Mouse (Mus musculus) liver, embryonic 14.5 days (tissue): ENCODE measurements around the gene St8sia1. TPM values are rescaled to one million over a fixed set of nuclear protein-coding genes. Genes with fewer than 3 reads are reported as not detected.

Experiments used
- ATAC-seq: fragments of 200-750 bp; cut with Nextera tagmentation; 2 replicates; pipeline ENCODE4 v1.8.0; 2017; ENCODE audit warnings: moderate number of reproducible peaks, mild to moderate bottlenecking, moderate library complexity; ENCODE audit not compliant: insufficient read depth
- DNase-seq, 3 experiments: peaks; one replicate each; pipeline ENCODE4 v3.0.0-alpha.2; 2012 to 2013; ENCODE audit warnings: low read depth in 3 of 3, low spot score in 3 of 3
- H3K27ac ChIP-seq: fragments of 300-500 bp; sonication (generic); 2 replicates; pipeline ENCODE4 v1.5.1; 2014; ENCODE audit warnings: moderate library complexity, mild to moderate bottlenecking, control low read depth, inconsistent platforms
- H3K27me3 ChIP-seq: fragments of 300-500 bp; sonication (generic); 2 replicates; pipeline ENCODE4 v1.6.1; 2014; ENCODE audit warnings: mild to moderate bottlenecking, low read length, moderate library complexity; ENCODE audit not compliant: control insufficient read depth, insufficient read depth
- H3K36me3 ChIP-seq: fragments of 300-500 bp; sonication (generic); replicated peaks from 2 replicates; pipeline ENCODE4 v1.6.1; 2014; ENCODE audit warnings: low read depth; ENCODE audit not compliant: control insufficient read depth, insufficient read depth
- H3K4me1 ChIP-seq, 2 experiments: fragments of 200-500 bp in 1 of 2; fragments of 300-500 bp in 1 of 2; sonication (generic) in 1 of 2; replicated peaks; 2 replicates each; pipeline ENCODE4 v1.6.1; 2012 to 2014; ENCODE audit warnings: antibody characterized with exemption in 1 of 2, inconsistent platforms in 1 of 2, low read length in 1 of 2; ENCODE audit not compliant: control insufficient read depth in 2 of 2, insufficient read depth in 2 of 2
- H3K4me2 ChIP-seq: fragments of 300-500 bp; sonication (generic); 2 replicates; pipeline ENCODE4 v1.6.1; 2014; ENCODE audit warnings: low read depth, mild to moderate bottlenecking, control low read depth, moderate library complexity
- H3K4me3 ChIP-seq, 2 experiments: fragments of 200-500 bp in 1 of 2; fragments of 300-500 bp in 1 of 2; sonication (generic) in 1 of 2; 2 replicates each; pipeline ENCODE4 v1.5.1; 2012 to 2014; ENCODE audit warnings: low read depth in 2 of 2, low read length in 2 of 2, mild to moderate bottlenecking in 2 of 2, control low read depth in 1 of 2, inconsistent platforms in 1 of 2, moderate library complexity in 1 of 2; ENCODE audit not compliant: insufficient read depth in 1 of 2
- H3K9ac ChIP-seq: fragments of 300-500 bp; sonication (generic); replicated peaks from 2 replicates; pipeline ENCODE4 v1.6.1; 2014; ENCODE audit warnings: mild to moderate bottlenecking, control low read depth, moderate library complexity
- H3K9me3 ChIP-seq: fragments of 300-500 bp; sonication (generic); 2 replicates; pipeline ENCODE4 v1.6.1; 2016; ENCODE audit warnings: low read length, mixed read lengths; ENCODE audit not compliant: control insufficient read depth
- CTCF ChIP-seq: IDR thresholded peaks from 2 replicates; pipeline ENCODE4 v1.5.1; 2016; ENCODE audit warnings: antibody characterized with exemption, low read depth, control low read depth
- EP300 ChIP-seq: IDR thresholded peaks from 2 replicates; pipeline ENCODE4 v1.6.1; 2016; ENCODE audit warnings: antibody characterized with exemption, low read depth
- WGBS: fragments of 180-500 bp; shearing (Covaris S2); extraction: QIAGEN DNeasy Blood & Tissue Kit; methylation state at CpG from one replicate; pipeline ENCODE4 v1.1.7; 2014; ENCODE audit not compliant: insufficient replicate concordance; 5-methylcytosine and 5-hydroxymethylcytosine counted together
- polyA plus RNA-seq, 2 experiments: library from polyadenylated mRNA; depleted of rRNA in 1 of 2; stranded (reverse) in 1 of 2; unstranded in 1 of 2; fragments of >200 nt; fragmentation: Nextera tagmentation in 1 of 2; extraction: Ambion mirVana in 1 of 2; gene quantifications; 2 replicates each; pipeline versions ENCODE4 v1.2.1 to v1.2.3; 2012 to 2014

Gene St8sia1
- polyA plus RNA-seq, 2 experiments: 0.03 to 0.07 TPM

- no peak overlapping the region for H3K4me2 ChIP-seq
- no peaks in the 10 kb centered on the region for H3K36me3 ChIP-seq
- DNase-seq: no peak
- H3K9ac ChIP-seq: no peak overlapping the region
- H3K4me1 ChIP-seq: peaks cover 2 to 12% of the 10 kb centered on the region in 2 experiments; a peak in 2 of 4 replicates
- no peaks in the 10 kb centered on the region for H3K27me3 ChIP-seq
- 13% methylated on average over 9 of the region's 9 CpGs for WGBS
- TF ChIP-seq EP300 (no peak), CTCF (no peak)
- no peaks in the 10 kb centered on the region for H3K9me3 ChIP-seq
- H3K4me3 ChIP-seq: no peak overlapping the region
- no peak for ATAC-seq
- no peak overlapping the region for H3K27ac ChIP-seq
Measured at GRCm38 (mm10) chr6:142867471-142868055, 96.7 kb downstream of the St8sia1 start.

- Histone ChIP-seq H3K9ac (no peak overlapping the region), H3K9me3 (no peaks in the 10 kb centered on the region), H3K4me2 (no peak overlapping the region), H3K4me3 (no peak overlapping the region), H3K36me3 (no peaks in the 10 kb centered on the region), H3K27ac (no peak overlapping the region), H3K4me1 (peaks cover 2 to 12% of the 10 kb centered on the region in 2 experiments; a peak in 2 of 4 replicates), H3K27me3 (no peaks in the 10 kb centered on the region)
- TF ChIP-seq EP300 (no peak), CTCF (no peak)
- DNase-seq (no peak), ATAC-seq (no peak)
- 89% methylated on average over 2 of the region's 2 CpGs for WGBS
Measured at GRCm38 (mm10) chr6:142867023-142867422, 97.2 kb downstream of the St8sia1 start.

GRCm38 (mm10) chr6:142865199-142865598 is 99.1 kb downstream of the St8sia1 start:
- 52% methylated on average over 6 of the region's 6 CpGs for WGBS
- H3K36me3 ChIP-seq: no peaks in the 10 kb centered on the region
- H3K4me2 ChIP-seq: no peak overlapping the region
- H3K27me3 ChIP-seq: no peaks in the 10 kb centered on the region
- H3K9me3 ChIP-seq: no peaks in the 10 kb centered on the region
- H3K4me3 ChIP-seq: no peak overlapping the region
- ATAC-seq: no peak
- no peak overlapping the region for H3K27ac ChIP-seq
- peaks cover 2 to 12% of the 10 kb centered on the region in 2 experiments; a peak in 2 of 4 replicates for H3K4me1 ChIP-seq
- no peak for DNase-seq
- H3K9ac ChIP-seq: no peak overlapping the region
- TF ChIP-seq EP300 (no peak), CTCF (no peak)

DNA sequence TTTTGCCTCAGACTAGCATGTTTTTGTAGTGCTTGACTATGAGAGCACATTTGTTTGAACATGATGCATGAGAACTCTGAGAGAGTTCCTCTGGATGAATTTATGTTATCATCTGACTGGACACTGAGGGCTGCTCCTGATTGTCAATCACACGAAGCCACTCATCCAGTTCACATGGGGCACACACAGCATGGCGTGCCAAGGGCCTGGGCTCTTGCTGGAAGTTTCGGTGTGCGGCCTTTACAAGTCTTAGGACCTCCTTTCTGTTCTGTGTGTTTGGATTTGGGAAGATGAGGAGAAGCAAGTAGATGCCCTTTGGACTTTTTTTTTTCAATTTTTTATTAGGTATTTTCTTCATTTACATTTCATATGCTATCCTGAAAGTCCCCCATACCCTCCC is 100.4 kb downstream of the St8sia1 start:
- WGBS: 62% methylated on average over 4 of the region's 4 CpGs
- ATAC-seq: no peak

DNA sequence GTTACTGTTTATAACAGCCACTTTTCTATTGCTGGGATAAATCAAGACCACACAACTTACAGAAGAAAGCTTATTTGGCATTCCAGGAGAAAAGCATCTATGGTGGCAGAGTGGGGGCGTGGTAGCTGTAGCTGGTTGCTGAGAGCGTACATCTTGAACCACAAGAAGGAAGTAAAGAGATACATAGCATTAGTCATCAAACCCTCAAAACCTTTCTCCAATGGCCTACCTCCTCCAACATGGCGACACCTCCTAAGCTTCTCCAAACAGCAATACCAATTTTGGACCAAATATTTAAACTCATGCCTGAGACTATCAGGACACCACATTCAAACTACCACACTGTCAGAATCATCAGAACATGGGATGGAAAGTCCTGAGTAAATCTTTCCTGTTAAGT is 102.0 kb downstream of the St8sia1 start:
- H3K36me3 ChIP-seq: no peaks in the 10 kb centered on the region
- DNase-seq: no peak
- no peaks in the 10 kb centered on the region for H3K9me3 ChIP-seq
- no peak overlapping the region for H3K4me2 ChIP-seq
- 40% methylated on average over 3 of the region's 3 CpGs for WGBS
- H3K27ac ChIP-seq: no peak overlapping the region
- no peak overlapping the region for H3K9ac ChIP-seq
- no peak overlapping the region for H3K4me3 ChIP-seq
- H3K4me1 ChIP-seq: peaks cover 2 to 6% of the 10 kb centered on the region in 2 experiments; a peak in 2 of 4 replicates
- no peaks in the 10 kb centered on the region for H3K27me3 ChIP-seq
- TF ChIP-seq EP300 (no peak), CTCF (no peak)
- no peak for ATAC-seq

More for the DNA sequence above, 100.4 kb downstream of the St8sia1 start:
- Histone ChIP-seq H3K9me3 (no peaks in the 10 kb centered on the region), H3K36me3 (no peaks in the 10 kb centered on the region), H3K4me3 (no peak overlapping the region), H3K27me3 (no peaks in the 10 kb centered on the region), H3K4me1 (peaks cover 2 to 12% of the 10 kb centered on the region in 2 experiments; a peak in 2 of 4 replicates), H3K27ac (no peak overlapping the region), H3K9ac (no peak overlapping the region), H3K4me2 (no peak overlapping the region)
- TF ChIP-seq EP300: no peak
- no peak for TF ChIP-seq CTCF
- DNase-seq: no peak
